Mouse (Mus musculus): ENCODE results near the gene Prss45. TPM values are rescaled to one million over a fixed set of nuclear protein-coding genes. Genes with fewer than 3 reads are reported as not detected.

Gene Prss45
- polyA plus RNA-seq, 1 experiment = not detected

GRCm38 (mm10) chr9:110880772-110881171 lies 46.4 kb downstream of the Prss45 start:
- Histone ChIP-seq H3ac (ENCODE audit: control insufficient read depth, insufficient read length) (no peak overlapping the region), H3K79me2 (ENCODE audit: control insufficient read depth, insufficient read depth) (no peaks in the 10 kb centered on the region), H3K4me3 (no peak overlapping the region), H3K4me2 (ENCODE audit: low read depth) (peak overlapping the region; percentile 77), H3K27me3 (ENCODE audit: control insufficient read depth, insufficient read depth, insufficient read length) (peaks cover 12% of the 10 kb centered on the region), H3K36me3 (ENCODE audit: control insufficient read depth, insufficient read depth) (no peaks in the 10 kb centered on the region)
- TF ChIP-seq TCF12 (IDR thresholded peaks at IDR 0.05; ENCODE audit: insufficient read depth, poor library complexity, severe bottlenecking) (no peak), POLR2AphosphoS2 (IDR thresholded peaks at IDR 0.05; ENCODE audit: insufficient read length, low read depth) (no peak), MAX (IDR thresholded peaks at IDR 0.05; ENCODE audit: low read depth) (no peak), POLR2A (IDR thresholded peaks at IDR 0.05; ENCODE audit: insufficient read length, low read depth) (no peak), E2F4 (IDR thresholded peaks at IDR 0.05; ENCODE audit: insufficient read depth) (no peak), CEBPB (IDR thresholded peaks at IDR 0.05; ENCODE audit: insufficient read depth, poor library complexity, severe bottlenecking) (no peak), USF1 (IDR thresholded peaks at IDR 0.05; ENCODE audit: low read depth) (no peak), MYOG (IDR thresholded peaks at IDR 0.05; ENCODE audit: control insufficient read depth in 1 of 3, insufficient read depth in 1 of 3, insufficient read length in 2 of 3, low read depth in 2 of 3) (no peak), REST (IDR thresholded peaks at IDR 0.05; ENCODE audit: insufficient read depth, insufficient read length) (no peak), MYOD1 (IDR thresholded peaks at IDR 0.05; ENCODE audit: control insufficient read depth in 1 of 3, insufficient read length in 2 of 3, low read depth in 2 of 3) (no peak), TCF3 (IDR thresholded peaks at IDR 0.05; ENCODE audit: insufficient read length, low read depth) (no peak), SRF (IDR thresholded peaks at IDR 0.05; ENCODE audit: control insufficient read depth, insufficient read length, low read depth) (no peak)

- TF ChIP-seq TCF12 (IDR thresholded peaks at IDR 0.05; ENCODE audit: insufficient read depth, poor library complexity, severe bottlenecking) = no peak
- no peak for TF ChIP-seq POLR2A (IDR thresholded peaks at IDR 0.05; ENCODE audit: insufficient read length, low read depth)
- no peak for TF ChIP-seq MYOG (IDR thresholded peaks at IDR 0.05; ENCODE audit: control insufficient read depth in 1 of 3, insufficient read depth in 1 of 3, insufficient read length in 2 of 3, low read depth in 2 of 3)
- TF ChIP-seq USF1 (IDR thresholded peaks at IDR 0.05; ENCODE audit: low read depth) = no peak
- TF ChIP-seq MAX (IDR thresholded peaks at IDR 0.05; ENCODE audit: low read depth) = no peak
- no peak for TF ChIP-seq MYOD1 (IDR thresholded peaks at IDR 0.05; ENCODE audit: control insufficient read depth in 1 of 3, insufficient read length in 2 of 3, low read depth in 2 of 3)
- TF ChIP-seq SRF (IDR thresholded peaks at IDR 0.05; ENCODE audit: control insufficient read depth, insufficient read length, low read depth) = no peak
- no peak for TF ChIP-seq POLR2AphosphoS2 (IDR thresholded peaks at IDR 0.05; ENCODE audit: insufficient read length, low read depth)
- TF ChIP-seq REST (IDR thresholded peaks at IDR 0.05; ENCODE audit: insufficient read depth, insufficient read length) = no peak
- TF ChIP-seq E2F4 (IDR thresholded peaks at IDR 0.05; ENCODE audit: insufficient read depth) = no peak
- no peak for TF ChIP-seq CEBPB (IDR thresholded peaks at IDR 0.05; ENCODE audit: insufficient read depth, poor library complexity, severe bottlenecking)
- TF ChIP-seq TCF3 (IDR thresholded peaks at IDR 0.05; ENCODE audit: insufficient read length, low read depth) = no peak
- no peaks in the 10 kb centered on the region for H3K79me2 ChIP-seq (ENCODE audit: control insufficient read depth, insufficient read depth)
- no peak overlapping the region for H3K4me2 ChIP-seq (ENCODE audit: low read depth)
- H3ac ChIP-seq (ENCODE audit: control insufficient read depth, insufficient read length) = no peak overlapping the region
- H3K27me3 ChIP-seq (ENCODE audit: control insufficient read depth, insufficient read depth, insufficient read length) = peaks cover 12% of the 10 kb centered on the region
- H3K4me3 ChIP-seq = no peak overlapping the region
- no peaks in the 10 kb centered on the region for H3K36me3 ChIP-seq (ENCODE audit: control insufficient read depth, insufficient read depth)
Observed at GRCm38 (mm10) chr9:110881953-110882352, 47.6 kb downstream of the Prss45 start.

GRCm38 (mm10) chr9:110887388-110888303 lies 53.3 kb downstream of the Prss45 start:
- no peak overlapping the region for H3K4me2 ChIP-seq (ENCODE audit: low read depth)
- no peaks in the 10 kb centered on the region for H3K36me3 ChIP-seq (ENCODE audit: control insufficient read depth, insufficient read depth)
- TF ChIP-seq POLR2AphosphoS2 (IDR thresholded peaks at IDR 0.05; ENCODE audit: insufficient read length, low read depth) = no peak
- TF ChIP-seq USF1 (IDR thresholded peaks at IDR 0.05; ENCODE audit: low read depth) = peak; percentile 36
- no peak overlapping the region for H3K4me3 ChIP-seq
- no peaks in the 10 kb centered on the region for H3K27me3 ChIP-seq (ENCODE audit: control insufficient read depth, insufficient read depth, insufficient read length)
- H3ac ChIP-seq (ENCODE audit: control insufficient read depth, insufficient read length) = no peak overlapping the region
- no peaks in the 10 kb centered on the region for H3K79me2 ChIP-seq (ENCODE audit: control insufficient read depth, insufficient read depth)

GRCm38 (mm10) chr9:110888935-110889334 lies 54.5 kb downstream of the Prss45 start:
- TF ChIP-seq REST (IDR thresholded peaks at IDR 0.05; ENCODE audit: insufficient read depth, insufficient read length) (no peak), SRF (IDR thresholded peaks at IDR 0.05; ENCODE audit: control insufficient read depth, insufficient read length, low read depth) (no peak), E2F4 (IDR thresholded peaks at IDR 0.05; ENCODE audit: insufficient read depth) (no peak), MAX (IDR thresholded peaks at IDR 0.05; ENCODE audit: low read depth) (no peak), MYOD1 (IDR thresholded peaks at IDR 0.05; ENCODE audit: control insufficient read depth in 1 of 3, insufficient read length in 2 of 3, low read depth in 2 of 3) (no peak), USF1 (IDR thresholded peaks at IDR 0.05; ENCODE audit: low read depth) (no peak)
- Histone ChIP-seq H3K4me2 (ENCODE audit: low read depth) (no peak overlapping the region), H3K79me2 (ENCODE audit: control insufficient read depth, insufficient read depth) (no peaks in the 10 kb centered on the region), H3K36me3 (ENCODE audit: control insufficient read depth, insufficient read depth) (no peaks in the 10 kb centered on the region), H3ac (ENCODE audit: control insufficient read depth, insufficient read length) (no peak overlapping the region), H3K27me3 (ENCODE audit: control insufficient read depth, insufficient read depth, insufficient read length) (no peaks in the 10 kb centered on the region), H3K4me3 (no peak overlapping the region)

Data from myocyte (in vitro differentiated cells).